ENCODE assay signal across 18 mouse cellular contexts in the genomic region with DNA sequence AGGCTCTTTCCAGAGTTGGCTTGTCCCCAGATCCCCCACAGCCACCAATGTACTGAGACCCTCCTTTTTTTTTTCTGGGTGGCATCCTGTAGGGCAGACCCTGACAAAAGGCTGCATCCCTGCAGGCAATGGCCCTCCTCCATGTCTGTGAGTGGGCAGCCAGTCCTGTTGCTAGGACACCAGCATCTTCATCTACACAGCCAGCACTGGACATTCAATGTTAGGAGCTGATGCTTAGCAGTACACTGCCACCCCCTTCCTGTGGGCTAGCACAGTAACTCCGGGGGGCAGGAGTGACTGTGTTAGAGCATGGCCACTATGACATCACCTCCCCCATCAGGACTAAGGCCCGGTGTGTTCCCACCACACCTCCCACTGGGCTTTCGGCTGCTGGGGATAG. TPM values are rescaled to one million over a fixed set of nuclear protein-coding genes. Genes with fewer than 3 reads are reported as not detected.
DNase-seq lines count a peak whose midpoint lies in the region; ATAC-seq and TF ChIP-seq lines count a peak whose summit lies in the region.
"Had no signal": no experiment of that assay in that cellular context is flagged by ENCODE, and none has a peak within 500 bp of the region (broad histone marks: within the 10 kb centered on the region; RNA-seq: fewer than 3 reads in every experiment).

No protein-coding gene starts in this region.

- WGBS in hindbrain, embryonic 16.5 days, result 17% methylated on average over 3 of the region's 3 CpGs
- 52% methylated on average over 3 of the region's 3 CpGs for WGBS in midbrain, postnatal 0 days

- peaks cover 62% of the 10 kb centered on the region for H3K4me1 ChIP-seq in megakaryocyte, embryonic 14.5 days
- H3K4me1 ChIP-seq in hindbrain, embryonic 16.5 days (ENCODE audit: control insufficient read depth, insufficient read depth, low read depth, low read length), result no peaks in the 10 kb centered on the region; the same call in 1 of the 2 replicates
- no peaks in the 10 kb centered on the region for H3K4me1 ChIP-seq in midbrain, postnatal 0 days (ENCODE audit: insufficient read depth, low read length)

- peak; percentile 22; the same call in 1 of the 2 replicates for ATAC-seq in frontal cortex, adult (ENCODE audit: low TSS enrichment)
- ATAC-seq in megakaryocyte, adult 5-6 weeks (ENCODE audit: poor library complexity, severe bottlenecking), result no peak
- peak; percentile 65 for ATAC-seq in hindbrain, embryonic 16.5 days
- no peak for ATAC-seq in midbrain, postnatal 0 days (ENCODE audit: low FRiP score)
- ATAC-seq: intestine, embryonic 15.5 days had no signal

- H3K27ac ChIP-seq in hindbrain, embryonic 16.5 days (ENCODE audit: low read depth, low read length), result no peak overlapping the region
- H3K27ac ChIP-seq in midbrain, postnatal 0 days (ENCODE audit: low read depth, low read length), result no peak overlapping the region
- H3K27ac ChIP-seq: heart, embryonic 10.5 days; intestine, embryonic 15.5 days; limb, embryonic 12.5 days; liver, embryonic 13.5 days; lung, embryonic 15.5 days; macrophage had no signal

- peak; percentile 31 for TF ChIP-seq CTCF in midbrain, postnatal 0 days (IDR thresholded peaks at IDR 0.05)

- no peaks in the 10 kb centered on the region for H3K36me3 ChIP-seq in megakaryocyte, embryonic 14.5 days (replicated peaks; ENCODE audit: low read length)
- H3K36me3 ChIP-seq in hindbrain, embryonic 16.5 days (ENCODE audit: control insufficient read depth, insufficient read depth, low read length), result no peaks in the 10 kb centered on the region
- H3K36me3 ChIP-seq in midbrain, postnatal 0 days (ENCODE audit: insufficient read depth, low read length), result 0 out of 2 replicates have a peak, but pooled peaks cover under 1% of the 10 kb centered on the region
- H3K36me3 ChIP-seq: heart, embryonic 10.5 days; intestine, embryonic 15.5 days; limb, embryonic 12.5 days; lung, embryonic 15.5 days had no signal

- H3K4me3 ChIP-seq in megakaryocyte, embryonic 14.5 days (replicated peaks), result peak overlapping the region; percentile 46
- no peak overlapping the region for H3K4me3 ChIP-seq in hindbrain, embryonic 16.5 days (ENCODE audit: low read length)
- no peak overlapping the region for H3K4me3 ChIP-seq in midbrain, postnatal 0 days (ENCODE audit: low read depth, low read length)
- H3K4me3 ChIP-seq: heart, embryonic 10.5 days; intestine, embryonic 15.5 days; limb, embryonic 12.5 days; liver, embryonic 13.5 days; lung, embryonic 15.5 days had no signal

- no peak overlapping the region for H3K4me2 ChIP-seq in hindbrain, embryonic 16.5 days (ENCODE audit: low read length)
- no peak overlapping the region for H3K4me2 ChIP-seq in midbrain, postnatal 0 days (ENCODE audit: low read depth, low read length, poor library complexity, severe bottlenecking)
- H3K4me2 ChIP-seq: intestine, embryonic 15.5 days; limb, embryonic 12.5 days; liver, embryonic 13.5 days; lung, embryonic 15.5 days had no signal

- H3K9me3 ChIP-seq in megakaryocyte, embryonic 14.5 days, result no peaks in the 10 kb centered on the region
- H3K9me3 ChIP-seq in hindbrain, embryonic 16.5 days (ENCODE audit: control insufficient read depth, low read length), result no peaks in the 10 kb centered on the region
- no peaks in the 10 kb centered on the region for H3K9me3 ChIP-seq in midbrain, postnatal 0 days (ENCODE audit: low read length)
- H3K9me3 ChIP-seq: heart, embryonic 10.5 days; intestine, embryonic 15.5 days; limb, embryonic 12.5 days; liver, embryonic 13.5 days; lung, embryonic 15.5 days had no signal

- DNase-seq in frontal cortex, adult 2 months (ENCODE audit: extremely low spot score in 1 of 2, low spot score in 1 of 2), result no peak
- peak; percentile 58 for DNase-seq in midbrain, postnatal 0 days (ENCODE audit: low spot score)
- DNase-seq in gastrocnemius, postnatal 10 days, result no peak
- DNase-seq: adrenal gland, postnatal 10 days; cerebellum, adult 18-20 months; gastrocnemius, postnatal 36 days; heart, postnatal 10 days; liver, embryonic 13.5 days; thymus, adult 2 months had no signal

- peaks cover 68% of the 10 kb centered on the region for H3K27me3 ChIP-seq in megakaryocyte, embryonic 14.5 days (replicated peaks)
- H3K27me3 ChIP-seq in hindbrain, embryonic 16.5 days (replicated peaks; ENCODE audit: control insufficient read depth, insufficient read depth, low read length), result no peaks in the 10 kb centered on the region
- no peaks in the 10 kb centered on the region for H3K27me3 ChIP-seq in midbrain, postnatal 0 days (ENCODE audit: insufficient read depth, low read length)
- H3K27me3 ChIP-seq: intestine, embryonic 15.5 days; limb, embryonic 12.5 days; liver, embryonic 13.5 days; lung, embryonic 15.5 days had no signal

- H3K9ac ChIP-seq in hindbrain, embryonic 16.5 days (ENCODE audit: low read depth, low read length), result no peak overlapping the region
- no peak overlapping the region for H3K9ac ChIP-seq in midbrain, postnatal 0 days (replicated peaks; ENCODE audit: low read length, poor library complexity, severe bottlenecking)
- H3K9ac ChIP-seq: intestine, embryonic 15.5 days; limb, embryonic 12.5 days; liver, embryonic 13.5 days; lung, embryonic 15.5 days had no signal

RNA-seq across cellular contexts. Expression of gene Abtb1, which starts 26.7 kb away (rescaled TPM):
- polyA plus RNA-seq in frontal cortex, adult 2 months (2012; rRNA removed), result 75.4 and 82.3 TPM in 2 replicates
- 33.5 and 113 TPM in 2 replicates for polyA plus RNA-seq in megakaryocyte, embryonic 14.5 days (2012; ENCODE audit: insufficient read depth, low replicate concordance)
- 22.8 TPM in 2 replicates for total RNA-seq in megakaryocyte, adult 5-6 weeks (2015)
- 104 TPM in 2 replicates for total RNA-seq in megakaryocyte, adult 5-6 weeks (2017)
- polyA plus RNA-seq in hindbrain, embryonic 16.5 days (2015; fragmentation: Nextera tagmentation; extraction: Ambion mirVana), result 37.7 and 39.4 TPM in 2 replicates
- total RNA-seq in midbrain, postnatal 0 days (2014; rRNA removed), result 60.2 and 65.7 TPM in 2 replicates
- polyA plus RNA-seq in midbrain, postnatal 0 days (2015; fragmentation: Nextera tagmentation; extraction: Ambion mirVana), result 29.2 and 34.9 TPM in 2 replicates
- total RNA-seq in gastrocnemius, postnatal 10 days (2021), result 10 to 100 TPM; 15.6 to 17.9 TPM

RNA-seq across cellular contexts. Expression of gene Podxl2, which starts 59.8 kb away (rescaled TPM):
- 609 and 620 TPM in 2 replicates for polyA plus RNA-seq in frontal cortex, adult 2 months (2012; rRNA removed)
- polyA plus RNA-seq in megakaryocyte, embryonic 14.5 days (2012; ENCODE audit: insufficient read depth, low replicate concordance), result 1.2 and 3.2 TPM in 2 replicates
- total RNA-seq in megakaryocyte, adult 5-6 weeks (2015), result not detected in 2 replicates
- 0.16 and 0.40 TPM in 2 replicates for total RNA-seq in megakaryocyte, adult 5-6 weeks (2017)
- polyA plus RNA-seq in hindbrain, embryonic 16.5 days (2015; fragmentation: Nextera tagmentation; extraction: Ambion mirVana), result 553 and 621 TPM in 2 replicates
- total RNA-seq in midbrain, postnatal 0 days (2014; rRNA removed), result 883 and 1,011 TPM in 2 replicates
- polyA plus RNA-seq in midbrain, postnatal 0 days (2015; fragmentation: Nextera tagmentation; extraction: Ambion mirVana), result 727 and 776 TPM in 2 replicates
- 10 to 100 TPM; 69.0 to 70.3 TPM for total RNA-seq in gastrocnemius, postnatal 10 days (2021)

Comparison
In these comparisons a context has a peak if more than half of its experiments do, and no peak if none do; other contexts are left out.
1. ATAC-seq: peak in frontal cortex, adult (single experiment) and hindbrain, embryonic 16.5 days (single experiment); none in megakaryocyte, adult 5-6 weeks (single experiment) and midbrain, postnatal 0 days (single experiment).
2. RNA of gene Podxl2, which starts 59.8 kb away (polyA plus RNA-seq): 727 to 776 TPM in midbrain, postnatal 0 days, 609 to 620 TPM in frontal cortex, adult 2 months and 553 to 621 TPM in hindbrain, embryonic 16.5 days; 1.2 to 3.2 TPM in megakaryocyte, embryonic 14.5 days; every median in the first group is over 100 times any median in the second.